Comparison of ENCODE assay signal across 28 mouse cellular contexts in the genomic region with DNA sequence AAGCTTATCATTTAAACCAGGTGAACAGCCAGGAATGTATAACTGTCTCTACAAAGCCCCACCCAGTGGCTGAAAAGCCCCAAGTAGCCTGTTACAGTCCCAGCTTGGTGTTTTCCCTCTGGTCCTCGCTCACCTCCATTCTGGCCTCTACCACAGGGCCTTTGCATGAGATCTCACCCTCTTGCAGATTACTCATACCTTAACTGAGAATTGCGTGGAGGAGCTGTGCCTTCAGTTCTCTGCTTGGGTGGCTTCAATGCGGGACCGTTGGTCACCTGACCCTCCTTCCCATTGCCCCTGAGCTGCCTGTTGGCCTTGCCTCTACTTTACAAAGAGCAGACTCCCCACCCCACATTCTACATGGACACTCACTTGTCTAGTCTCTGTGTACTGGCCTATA.
"Had no signal": no experiment of that assay in that cellular context is flagged by ENCODE, and none has a peak within 500 bp of the region (broad histone marks: within the 10 kb centered on the region; RNA-seq: fewer than 3 reads in every experiment).

No protein-coding gene starts in this region.

- H3K36me3 ChIP-seq: embryonic facial prominence, embryonic 10.5 days; embryonic facial prominence, embryonic 12.5 days; embryonic facial prominence, embryonic 13.5 days; embryonic facial prominence, embryonic 15.5 days; forebrain, embryonic 10.5 days; forebrain, embryonic 12.5 days; forebrain, embryonic 15.5 days had no signal

- H3K4me3 ChIP-seq: embryonic facial prominence, embryonic 10.5 days; embryonic facial prominence, embryonic 12.5 days; embryonic facial prominence, embryonic 13.5 days; embryonic facial prominence, embryonic 15.5 days; erythroblast, embryonic 14.5 days; forebrain, embryonic 10.5 days; forebrain, embryonic 12.5 days; forebrain, embryonic 13.5 days; forebrain, embryonic 15.5 days; gastrocnemius, adult 2 months; heart, adult 2 months had no signal

- H3K27me3 ChIP-seq: embryonic facial prominence, embryonic 12.5 days; embryonic facial prominence, embryonic 13.5 days; embryonic facial prominence, embryonic 15.5 days; forebrain, embryonic 12.5 days; forebrain, embryonic 13.5 days; forebrain, embryonic 15.5 days had no signal

- H3K4me1 ChIP-seq: embryonic facial prominence, embryonic 13.5 days; embryonic facial prominence, embryonic 15.5 days; forebrain, embryonic 13.5 days; forebrain, embryonic 15.5 days had no signal

- H3K9me3 ChIP-seq: embryonic facial prominence, embryonic 10.5 days; embryonic facial prominence, embryonic 12.5 days; embryonic facial prominence, embryonic 13.5 days; embryonic facial prominence, embryonic 15.5 days; forebrain, embryonic 10.5 days; forebrain, embryonic 12.5 days; forebrain, embryonic 13.5 days; forebrain, embryonic 15.5 days had no signal

- ATAC-seq: forebrain, embryonic 13.5 days; forebrain, embryonic 14.5 days; forebrain, embryonic 15.5 days; forebrain, embryonic 16.5 days; forebrain, postnatal 0 days had no signal

- DNase-seq: cerebellum, adult 2 months; cerebellum, adult 8-10 months; cerebellum, adult 9-10 months; cerebellum, adult 9-11 months; cerebellum, postnatal 10 days; cerebellum, postnatal 14 days; cerebellum, postnatal 25 days; cerebellum, postnatal 36 days; embryo, embryonic 11 days; forebrain, postnatal 0 days; gastrocnemius, postnatal 10 days; gastrocnemius, postnatal 14 days; gastrocnemius, postnatal 25 days; gastrocnemius, postnatal 36 days; heart, adult 18-20 months; heart, adult 2 months had no signal

- H3K4me2 ChIP-seq: embryonic facial prominence, embryonic 12.5 days; embryonic facial prominence, embryonic 13.5 days; embryonic facial prominence, embryonic 15.5 days; forebrain, embryonic 12.5 days; forebrain, embryonic 13.5 days; forebrain, embryonic 15.5 days had no signal

- H3K27ac ChIP-seq: embryonic facial prominence, embryonic 10.5 days; embryonic facial prominence, embryonic 12.5 days; embryonic facial prominence, embryonic 13.5 days; embryonic facial prominence, embryonic 15.5 days; forebrain, embryonic 10.5 days; forebrain, embryonic 12.5 days; forebrain, embryonic 13.5 days; forebrain, embryonic 15.5 days; gastrocnemius, adult 2 months; heart, adult 2 months had no signal

- H3K9ac ChIP-seq: embryonic facial prominence, embryonic 12.5 days; embryonic facial prominence, embryonic 13.5 days; embryonic facial prominence, embryonic 15.5 days; forebrain, embryonic 12.5 days; forebrain, embryonic 13.5 days; forebrain, embryonic 15.5 days; forebrain, postnatal 0 days had no signal
